Comparison of ENCODE assay signal across 8 mouse cellular contexts in genomic region chr9:83576689-83577057, GRCm38 (mm10). TPM values are rescaled to one million over a fixed set of nuclear protein-coding genes. Genes with fewer than 3 reads are reported as not detected.
DNase-seq lines count a peak whose midpoint lies in the region; ATAC-seq and TF ChIP-seq lines count a peak whose summit lies in the region.

No protein-coding gene starts in this region.

- H3K4me3 ChIP-seq in heart, adult 2 months, result no peak overlapping the region
- no peak overlapping the region for H3K4me3 ChIP-seq in forebrain, embryonic 12.5 days (replicated peaks)
- H3K4me3 ChIP-seq in neural tube, embryonic 12.5 days, result no peak overlapping the region

- no peak for DNase-seq in heart, adult 2 months
- DNase-seq in heart, adult 8-10 months (ENCODE audit: low spot score), result no peak
- DNase-seq in thymus, postnatal 0 days (ENCODE audit: low spot score), result peak; percentile 29
- DNase-seq in thymus, postnatal 36 days, result no peak
- peak; percentile 65 for DNase-seq in kidney, postnatal 10 days
- no peak for DNase-seq in adrenal gland, postnatal 25 days

- H3K79me2 ChIP-seq in heart, adult 2 months (replicated peaks; ENCODE audit: control insufficient read depth, insufficient read depth, low read length), result no peaks in the 10 kb centered on the region

- TF ChIP-seq POLR2A in heart, adult 2 months (IDR thresholded peaks at IDR 0.05; ENCODE audit: insufficient read depth, low read depth, low read length), result no peak

- no peak overlapping the region for H3K9ac ChIP-seq in heart, adult 2 months (ENCODE audit: low read depth, low read length)
- no peak overlapping the region for H3K9ac ChIP-seq in forebrain, embryonic 12.5 days
- no peak overlapping the region for H3K9ac ChIP-seq in neural tube, embryonic 12.5 days

- H3K4me2 ChIP-seq in forebrain, embryonic 12.5 days, result no peak overlapping the region
- no peak overlapping the region for H3K4me2 ChIP-seq in neural tube, embryonic 12.5 days (replicated peaks)

- peak; percentile 80 for TF ChIP-seq CTCF in heart, adult 2 months (IDR thresholded peaks at IDR 0.05)

- ATAC-seq in forebrain, embryonic 12.5 days (ENCODE audit: low FRiP score), result peak; percentile 66
- ATAC-seq in neural tube, embryonic 12.5 days (ENCODE audit: low FRiP score, low read depth), result 0 out of 2 replicates have a peak, but pooled peaks have one; percentile 64

- no peaks in the 10 kb centered on the region for H3K36me3 ChIP-seq in heart, adult 2 months (ENCODE audit: control insufficient read depth, insufficient read depth, low read length)
- no peaks in the 10 kb centered on the region for H3K36me3 ChIP-seq in forebrain, embryonic 12.5 days (replicated peaks)
- H3K36me3 ChIP-seq in neural tube, embryonic 12.5 days, result no peaks in the 10 kb centered on the region

- peak; percentile 57; the same call in 1 of the 2 replicates for TF ChIP-seq EP300 in heart, adult 2 months (IDR thresholded peaks at IDR 0.05; ENCODE audit: insufficient read depth, low read depth, low read length)

- WGBS in heart, adult 2 months, result 27% methylated on average over 3 of the region's 3 CpGs
- WGBS in forebrain, embryonic 12.5 days, result 18% methylated on average over 3 of the region's 3 CpGs
- 40% methylated on average over 3 of the region's 3 CpGs for WGBS in neural tube, embryonic 12.5 days

- H3K9me3 ChIP-seq in forebrain, embryonic 12.5 days, result no peaks in the 10 kb centered on the region
- H3K9me3 ChIP-seq in neural tube, embryonic 12.5 days, result no peaks in the 10 kb centered on the region

- H3K27ac ChIP-seq in heart, adult 2 months, result no peak overlapping the region
- no peak overlapping the region for H3K27ac ChIP-seq in forebrain, embryonic 12.5 days
- H3K27ac ChIP-seq in neural tube, embryonic 12.5 days, result no peak overlapping the region

- intact Hi-C loops in heart, adult 2 months (cut with DNase I), result no loop called here

- H3K27me3 ChIP-seq in heart, adult 2 months (ENCODE audit: control insufficient read depth, insufficient read depth, low read length), result no peaks in the 10 kb centered on the region
- H3K27me3 ChIP-seq in forebrain, embryonic 12.5 days, result no peaks in the 10 kb centered on the region
- H3K27me3 ChIP-seq in neural tube, embryonic 12.5 days (replicated peaks), result no peaks in the 10 kb centered on the region

- H3K4me1 ChIP-seq in heart, adult 2 months (ENCODE audit: control insufficient read depth, insufficient read depth, low read length), result peaks cover 4% of the 10 kb centered on the region
- H3K4me1 ChIP-seq in forebrain, embryonic 12.5 days, result peaks cover 5% of the 10 kb centered on the region
- H3K4me1 ChIP-seq in neural tube, embryonic 12.5 days, result no peaks in the 10 kb centered on the region

RNA-seq across cellular contexts. Expression of gene Sh3bgrl2, which starts 28.5 kb away (rescaled TPM):
- 10 to 100 TPM in 1 of 2 experiments, 1 to 10 TPM in 1; 3.7 to 10.1 TPM for total RNA-seq in heart, adult 2 months (2021)
- polyA plus RNA-seq in heart, adult 2 months (2012; rRNA removed), result 2.6 and 4.8 TPM in 2 replicates
- total RNA-seq in heart, adult 8-10 months (2022), result 1 to 10 TPM; 3.8 to 8.4 (median 5.4) TPM
- 4.4 and 5.2 TPM in 2 replicates for polyA plus RNA-seq in thymus, postnatal 0 days (2015; fragmentation: Nextera tagmentation; extraction: Ambion mirVana)
- 9.9 and 11.3 TPM in 2 replicates for polyA plus RNA-seq in forebrain, embryonic 12.5 days (2016; fragmentation: Nextera tagmentation; extraction: Ambion mirVana)
- polyA plus RNA-seq in neural tube, embryonic 12.5 days (2016; fragmentation: Nextera tagmentation; extraction: Ambion mirVana), result 5.9 and 7.0 TPM in 2 replicates
- total RNA-seq in adrenal gland, postnatal 25 days (2021), result 14.0 and 15.5 TPM in 2 replicates

Comparison
In these comparisons a context has a peak if more than half of its experiments do, and no peak if none do; other contexts are left out.
1. DNase-seq: peak in thymus, postnatal 0 days (single experiment) and kidney, postnatal 10 days (single experiment); none in heart, adult 2 months (0 of 2), heart, adult 8-10 months (single experiment), thymus, postnatal 36 days (0 of 2) and adrenal gland, postnatal 25 days (single experiment).